Mouse (Mus musculus) lung, embryonic 15.5 days (tissue): Measurements from ENCODE around the gene Epas1. TPM values are rescaled to one million over a fixed set of nuclear protein-coding genes. Genes with fewer than 3 reads are reported as not detected.

ENCODE experiments used
- ATAC-seq: fragments of 200-750 bp; cut with Nextera tagmentation; 2 replicates; pipeline ENCODE4 v1.8.0; 2017; ENCODE audit warnings: moderate number of reproducible peaks, borderline replicate concordance; ENCODE audit not compliant: low FRiP score, low TSS enrichment; ENCODE audit errors: extremely low read depth
- H3K27ac ChIP-seq: fragments of 300-500 bp; sonication (generic); 2 replicates; pipeline ENCODE4 v1.5.1; 2015; ENCODE audit warnings: moderate library complexity, mild to moderate bottlenecking, inconsistent platforms
- H3K27me3 ChIP-seq: fragments of 300-500 bp; sonication (generic); 2 replicates; pipeline ENCODE4 v1.6.1; 2015; ENCODE audit warnings: inconsistent platforms
- H3K36me3 ChIP-seq: fragments of 300-500 bp; sonication (generic); 2 replicates; pipeline ENCODE4 v1.6.1; 2015; ENCODE audit warnings: inconsistent platforms
- H3K4me1 ChIP-seq: fragments of 300-500 bp; sonication (generic); 2 replicates; pipeline ENCODE4 v1.6.1; 2015; ENCODE audit warnings: inconsistent platforms
- H3K4me2 ChIP-seq: fragments of 300-500 bp; sonication (generic); 2 replicates; pipeline ENCODE4 v1.6.1; 2015; ENCODE audit warnings: inconsistent platforms, mild to moderate bottlenecking, moderate library complexity
- H3K4me3 ChIP-seq: fragments of 300-500 bp; sonication (generic); 2 replicates; pipeline ENCODE4 v1.5.1; 2015; ENCODE audit warnings: mild to moderate bottlenecking, inconsistent platforms
- H3K9ac ChIP-seq: fragments of 300-500 bp; sonication (generic); 2 replicates; pipeline ENCODE4 v1.6.1; 2015; ENCODE audit warnings: inconsistent platforms
- H3K9me3 ChIP-seq: fragments of 300-500 bp; sonication (generic); 2 replicates; pipeline ENCODE4 v1.6.1; 2016; ENCODE audit warnings: inconsistent platforms
- WGBS: fragments of 180-500 bp; shearing (Covaris S2); methylation state at CpG from one replicate; pipeline ENCODE4 v1.1.7; 2015; 5-methylcytosine and 5-hydroxymethylcytosine counted together
- polyA plus RNA-seq: library from polyadenylated mRNA; unstranded; fragments of >200 nt; fragmentation: Nextera tagmentation; extraction: Ambion mirVana; gene quantifications from 2 replicates; pipeline ENCODE4 v1.2.1, GENCODE M21; 2015

Epas1 gene
- polyA plus RNA-seq, 1 experiment from 2014 or later, result 10.1 TPM

DNA sequence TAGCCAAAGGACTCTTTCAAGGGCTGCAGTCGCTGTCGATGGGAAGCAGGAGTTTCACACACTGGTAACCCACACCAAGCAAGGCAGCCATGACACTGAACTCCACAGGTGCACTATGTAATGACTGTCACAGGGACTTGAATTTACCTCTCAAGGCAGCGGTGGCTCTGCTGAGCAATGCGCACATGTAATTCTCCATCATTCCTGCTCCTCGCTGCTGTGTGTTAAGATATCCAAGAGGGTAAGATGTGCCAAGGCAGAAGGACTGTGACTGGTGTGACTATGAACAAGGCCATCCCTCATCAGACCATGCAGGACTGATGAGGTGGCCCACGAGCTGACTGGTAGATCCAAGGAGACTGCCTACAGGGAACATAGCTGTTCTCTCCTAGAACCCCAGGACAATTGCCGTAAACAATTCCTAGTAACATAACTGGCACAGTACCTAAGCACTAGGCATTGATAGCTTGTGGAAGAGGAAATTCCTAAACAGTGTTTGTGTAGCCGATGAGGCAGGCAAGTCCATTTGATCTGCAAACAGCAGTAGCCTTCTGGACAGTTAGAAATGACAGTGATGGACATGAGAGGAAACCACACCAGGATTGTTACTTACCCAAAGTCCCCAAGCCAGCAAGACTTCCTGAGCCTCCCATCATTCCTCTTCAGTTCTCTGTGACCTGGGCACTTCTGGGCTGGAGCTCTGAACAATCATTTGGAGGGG lies 68.7 kb downstream of the Epas1 start:
- no peaks in the 10 kb centered on the region for H3K36me3 ChIP-seq
- H3K27me3 ChIP-seq, result no peaks in the 10 kb centered on the region
- no peak overlapping the region for H3K27ac ChIP-seq
- H3K4me3 ChIP-seq, result no peak overlapping the region
- ATAC-seq, result no peak
- H3K4me2 ChIP-seq, result no peak overlapping the region
- H3K4me1 ChIP-seq, result no peaks in the 10 kb centered on the region
- 76% methylated on average over 8 of the region's 8 CpGs for WGBS
- no peak overlapping the region for H3K9ac ChIP-seq
- H3K9me3 ChIP-seq, result no peaks in the 10 kb centered on the region

DNA sequence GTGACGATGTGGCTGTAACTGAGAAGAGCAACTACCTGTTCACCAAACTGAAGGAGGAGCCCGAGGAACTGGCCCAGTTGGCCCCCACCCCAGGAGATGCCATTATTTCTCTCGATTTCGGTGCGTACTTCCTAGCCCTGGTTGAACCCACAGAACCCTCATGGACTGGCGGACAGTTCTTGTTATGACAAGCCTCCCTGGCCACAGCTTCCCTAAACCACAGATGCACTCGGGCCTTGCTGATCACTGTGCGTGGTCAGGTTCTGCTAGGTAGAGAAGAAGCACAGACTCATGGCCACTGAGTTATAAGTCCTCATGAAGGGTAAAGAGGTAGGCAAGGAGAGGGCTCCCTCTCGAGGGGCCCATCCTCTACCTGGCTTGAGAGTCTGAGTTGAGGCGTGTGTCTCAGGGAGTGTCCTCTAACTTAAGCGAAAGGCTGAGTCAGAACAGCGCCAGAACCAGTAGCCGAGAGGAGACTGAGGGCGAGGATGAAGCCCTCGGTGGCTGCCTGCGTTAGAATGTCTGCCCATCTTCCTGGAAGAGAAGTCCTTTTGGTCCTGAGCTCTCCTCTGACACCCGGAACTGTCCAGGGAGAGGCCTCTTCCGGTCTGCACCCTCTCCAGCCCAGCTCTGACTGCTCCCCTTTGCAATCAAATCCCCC lies 71.1 kb downstream of the Epas1 start:
- Histone ChIP-seq H3K27me3 (no peaks in the 10 kb centered on the region), H3K9ac (no peak overlapping the region), H3K4me3 (no peak overlapping the region), H3K4me1 (no peaks in the 10 kb centered on the region), H3K9me3 (no peaks in the 10 kb centered on the region), H3K36me3 (no peaks in the 10 kb centered on the region), H3K4me2 (no peak overlapping the region), H3K27ac (no peak overlapping the region)
- ATAC-seq, result no peak
- WGBS, result 77% methylated on average over 18 of the region's 18 CpGs

DNA sequence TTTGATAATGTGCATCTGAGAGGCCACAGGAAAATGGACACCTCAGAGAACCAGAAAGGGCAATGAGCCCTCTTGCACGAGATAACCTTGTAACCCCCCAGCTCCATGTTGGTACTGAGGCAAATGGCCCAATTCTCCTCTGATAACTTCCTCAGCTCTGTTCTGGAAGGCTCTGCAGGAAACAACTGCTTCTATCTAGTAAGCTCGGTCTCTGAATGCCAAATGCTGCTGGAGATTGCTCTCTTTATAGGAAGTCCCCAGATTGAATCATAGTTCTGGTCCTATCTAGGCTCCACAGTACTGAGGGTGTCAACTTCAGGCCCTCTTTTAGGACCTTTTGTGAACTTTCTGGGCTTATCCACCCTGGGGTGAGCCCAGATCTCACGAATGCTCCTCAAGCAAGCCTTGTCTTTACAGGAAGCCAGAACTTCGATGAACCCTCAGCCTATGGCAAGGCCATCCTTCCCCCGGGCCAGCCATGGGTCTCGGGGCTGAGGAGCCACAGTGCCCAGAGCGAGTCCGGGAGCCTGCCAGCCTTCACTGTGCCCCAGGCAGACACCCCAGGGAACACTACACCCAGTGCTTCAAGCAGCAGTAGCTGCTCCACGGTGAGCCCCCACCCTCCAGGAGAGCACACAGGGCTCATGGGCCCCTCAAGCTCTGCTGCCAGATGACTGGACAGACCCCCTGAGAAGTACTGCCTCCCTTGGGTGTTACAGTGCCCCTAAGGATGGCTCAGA lies 71.8 kb downstream of the Epas1 start:
- Histone ChIP-seq H3K9me3 (no peaks in the 10 kb centered on the region), H3K4me3 (no peak overlapping the region), H3K27ac (no peak overlapping the region), H3K9ac (no peak overlapping the region), H3K4me1 (no peaks in the 10 kb centered on the region), H3K4me2 (no peak overlapping the region), H3K36me3 (no peaks in the 10 kb centered on the region), H3K27me3 (no peaks in the 10 kb centered on the region)
- WGBS, result 75% methylated on average over 9 of the region's 9 CpGs
- ATAC-seq, result no peak

DNA sequence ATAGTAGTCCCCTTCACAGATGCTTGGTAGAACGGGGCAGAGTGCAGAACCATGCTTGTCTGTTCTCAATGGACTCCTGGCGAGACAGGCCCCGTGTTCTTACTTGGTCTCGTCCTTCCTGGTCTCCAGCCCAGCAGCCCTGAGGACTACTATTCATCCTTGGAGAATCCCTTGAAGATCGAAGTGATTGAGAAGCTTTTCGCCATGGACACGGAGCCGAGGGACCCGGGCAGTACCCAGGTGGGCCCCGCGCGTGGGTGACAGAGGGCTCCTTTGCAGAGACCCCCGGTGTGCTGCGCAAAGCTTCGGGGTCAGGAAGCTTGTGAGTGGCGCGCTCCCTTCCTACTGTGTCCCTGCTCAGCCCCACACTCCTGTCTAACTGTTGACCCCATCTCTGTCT lies 72.9 kb downstream of the Epas1 start:
- ATAC-seq, result no peak
- no peaks in the 10 kb centered on the region for H3K36me3 ChIP-seq
- no peak overlapping the region for H3K27ac ChIP-seq
- H3K9me3 ChIP-seq, result no peaks in the 10 kb centered on the region
- no peak overlapping the region for H3K9ac ChIP-seq
- WGBS, result 86% methylated on average over 17 of the region's 17 CpGs
- H3K27me3 ChIP-seq, result no peaks in the 10 kb centered on the region
- H3K4me1 ChIP-seq, result no peaks in the 10 kb centered on the region
- no peak overlapping the region for H3K4me2 ChIP-seq
- no peak overlapping the region for H3K4me3 ChIP-seq

DNA sequence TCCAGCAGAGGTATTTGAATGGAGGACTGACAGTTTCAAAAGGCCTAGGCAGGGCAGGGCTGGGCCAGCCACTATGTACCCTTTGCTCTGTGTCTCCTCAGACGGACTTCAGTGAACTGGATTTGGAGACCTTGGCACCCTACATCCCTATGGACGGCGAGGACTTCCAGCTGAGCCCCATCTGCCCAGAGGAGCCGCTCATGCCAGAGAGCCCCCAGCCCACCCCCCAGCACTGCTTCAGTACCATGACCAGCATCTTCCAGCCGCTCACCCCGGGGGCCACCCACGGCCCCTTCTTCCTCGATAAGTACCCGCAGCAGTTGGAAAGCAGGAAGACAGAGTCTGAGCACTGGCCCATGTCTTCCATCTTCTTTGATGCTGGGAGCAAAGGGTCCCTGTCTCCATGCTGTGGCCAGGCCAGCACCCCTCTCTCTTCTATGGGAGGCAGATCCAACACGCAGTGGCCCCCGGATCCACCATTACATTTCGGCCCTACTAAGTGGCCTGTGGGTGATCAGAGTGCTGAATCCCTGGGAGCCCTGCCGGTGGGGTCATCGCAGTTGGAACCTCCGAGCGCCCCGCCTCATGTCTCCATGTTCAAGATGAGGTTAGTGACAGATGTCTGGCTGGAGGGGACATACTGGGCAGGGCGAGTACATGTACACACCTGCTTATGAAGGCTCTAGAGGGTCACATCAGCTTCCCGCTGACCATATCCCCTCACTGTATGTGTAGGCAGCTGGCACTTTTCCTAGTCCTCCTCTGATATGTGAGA lies 74.1 kb downstream of the Epas1 start:
- Histone ChIP-seq H3K9me3 (no peaks in the 10 kb centered on the region), H3K27me3 (no peaks in the 10 kb centered on the region), H3K36me3 (no peaks in the 10 kb centered on the region), H3K9ac (no peak overlapping the region), H3K27ac (no peak overlapping the region), H3K4me1 (no peaks in the 10 kb centered on the region), H3K4me3 (no peak overlapping the region), H3K4me2 (no peak overlapping the region)
- no peak for ATAC-seq
- WGBS, result 90% methylated on average over 19 of the region's 19 CpGs

DNA sequence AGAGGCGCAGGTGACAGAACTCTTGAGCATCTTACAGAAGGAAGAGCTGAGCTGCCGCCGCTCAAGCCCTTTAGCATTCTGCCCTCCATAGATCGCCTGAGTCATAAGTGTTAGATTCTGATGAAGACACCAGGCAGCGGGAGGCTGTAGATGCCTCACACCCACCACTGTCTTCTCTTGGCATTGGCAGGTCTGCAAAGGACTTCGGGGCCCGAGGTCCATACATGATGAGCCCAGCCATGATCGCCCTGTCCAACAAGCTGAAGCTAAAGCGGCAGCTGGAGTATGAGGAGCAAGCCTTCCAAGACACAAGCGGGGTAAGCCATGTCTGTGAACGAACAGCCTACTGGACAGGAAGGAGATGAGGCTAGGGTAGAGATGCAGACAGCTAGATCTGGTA lies 75.0 kb downstream of the Epas1 start:
- Histone ChIP-seq H3K36me3 (no peaks in the 10 kb centered on the region), H3K27ac (no peak overlapping the region), H3K4me1 (no peaks in the 10 kb centered on the region), H3K9ac (no peak overlapping the region), H3K4me2 (no peak overlapping the region), H3K27me3 (no peaks in the 10 kb centered on the region), H3K4me3 (no peak overlapping the region), H3K9me3 (no peaks in the 10 kb centered on the region)
- ATAC-seq, result no peak
- WGBS, result 93% methylated on average over 11 of the region's 11 CpGs

DNA sequence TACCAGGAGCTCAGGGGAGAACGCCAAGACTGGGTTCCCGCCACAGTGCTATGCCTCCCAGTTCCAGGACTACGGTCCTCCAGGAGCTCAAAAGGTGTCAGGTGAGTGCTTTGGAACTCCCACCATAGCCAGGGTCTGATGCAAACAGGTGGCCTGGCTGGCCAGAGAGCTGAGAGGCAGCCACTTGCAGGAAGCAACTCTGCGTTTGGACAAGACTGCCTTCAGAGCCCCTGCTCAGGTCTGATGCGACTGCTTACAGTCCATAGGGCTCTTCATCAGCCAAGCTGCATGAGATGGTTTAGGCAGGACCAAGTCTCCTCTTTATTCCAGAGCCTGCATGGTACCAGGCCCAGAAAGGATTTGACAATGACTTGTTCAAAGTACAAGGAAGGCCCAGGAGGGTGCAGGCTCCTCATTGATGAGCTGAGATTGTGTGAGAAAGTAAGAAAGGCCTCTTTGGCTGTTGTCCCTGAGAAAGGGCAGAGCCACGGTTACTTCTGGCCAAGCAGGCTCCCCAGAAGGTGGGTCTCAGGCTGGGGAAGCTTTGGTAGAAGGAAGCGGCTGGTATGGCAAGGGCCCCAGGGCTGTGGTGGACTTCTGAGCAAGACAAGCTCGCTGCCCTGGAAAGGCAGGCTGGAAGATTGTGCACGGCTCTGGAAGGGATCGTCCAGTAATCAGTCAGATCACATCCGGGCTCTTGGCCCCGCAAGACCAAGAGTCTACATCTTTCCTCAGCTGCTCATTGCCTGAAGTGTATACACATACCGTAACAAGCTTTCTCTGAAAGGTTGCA lies 76.1 kb downstream of the Epas1 start:
- Histone ChIP-seq H3K4me1 (no peaks in the 10 kb centered on the region), H3K36me3 (no peaks in the 10 kb centered on the region), H3K4me2 (no peak overlapping the region), H3K4me3 (no peak overlapping the region), H3K27me3 (no peaks in the 10 kb centered on the region), H3K9ac (no peak overlapping the region), H3K9me3 (no peaks in the 10 kb centered on the region), H3K27ac (no peak overlapping the region)
- 77% methylated on average over 13 of the region's 13 CpGs for WGBS
- ATAC-seq, result no peak

DNA sequence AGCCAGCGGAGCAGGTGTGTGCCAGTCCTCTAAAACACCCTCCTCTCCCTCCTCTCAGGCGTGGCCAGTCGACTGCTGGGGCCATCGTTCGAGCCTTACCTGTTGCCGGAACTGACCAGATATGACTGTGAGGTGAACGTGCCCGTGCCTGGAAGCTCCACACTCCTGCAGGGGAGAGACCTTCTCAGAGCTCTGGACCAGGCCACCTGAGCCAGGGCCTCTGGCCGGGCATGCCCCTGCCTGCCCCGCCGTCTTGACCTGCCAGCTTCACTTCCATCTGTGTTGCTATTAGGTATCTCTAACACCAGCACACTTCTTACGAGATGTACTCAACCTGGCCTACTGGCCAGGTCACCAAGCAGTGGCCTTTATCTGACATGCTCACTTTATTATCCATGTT lies 77.4 kb downstream of the Epas1 start:
- H3K4me1 ChIP-seq, result no peaks in the 10 kb centered on the region
- no peak overlapping the region for H3K4me3 ChIP-seq
- H3K4me2 ChIP-seq, result no peak overlapping the region
- no peak overlapping the region for H3K9ac ChIP-seq
- no peak for ATAC-seq
- no peak overlapping the region for H3K27ac ChIP-seq
- no peaks in the 10 kb centered on the region for H3K27me3 ChIP-seq
- 84% methylated on average over 12 of the region's 12 CpGs for WGBS
- H3K36me3 ChIP-seq, result no peaks in the 10 kb centered on the region
- no peaks in the 10 kb centered on the region for H3K9me3 ChIP-seq

DNA sequence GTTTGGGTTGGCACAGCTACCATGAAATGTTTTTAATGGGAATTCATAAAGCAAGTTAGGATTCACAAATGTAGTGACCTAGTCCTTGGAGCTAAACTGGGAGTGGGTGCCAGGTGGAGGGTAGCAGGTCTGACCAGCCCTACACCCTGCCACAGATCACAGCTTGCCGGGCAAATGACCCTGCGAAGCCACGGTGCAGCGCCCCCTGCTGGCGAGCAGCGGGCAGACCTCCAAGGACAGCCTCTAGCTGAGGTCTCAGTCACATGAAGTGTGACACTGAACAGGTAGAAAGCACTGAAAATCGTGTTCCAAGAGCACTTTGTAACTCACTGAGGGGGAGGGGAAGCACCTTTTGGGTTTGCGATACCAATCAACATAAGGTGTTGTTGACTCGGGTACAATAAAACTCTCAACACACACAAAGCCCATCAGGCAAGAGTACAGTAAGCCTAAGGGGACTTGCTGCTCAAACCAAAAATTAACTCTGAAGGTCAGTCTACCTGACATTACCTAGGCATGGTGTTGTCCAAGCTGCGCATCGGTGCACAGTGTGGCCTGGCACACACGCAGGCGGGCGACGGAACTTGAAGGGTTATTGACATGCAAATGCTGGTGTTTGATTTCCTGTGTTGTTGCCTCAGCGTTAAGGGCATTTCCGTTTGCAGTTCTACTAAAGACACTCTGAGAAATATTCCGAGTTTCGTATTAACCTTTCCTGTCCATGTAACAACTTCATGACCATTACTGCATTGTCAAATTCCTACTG lies 79.2 kb downstream of the Epas1 start:
- H3K9me3 ChIP-seq, result no peaks in the 10 kb centered on the region
- 69% methylated on average over 19 of the region's 19 CpGs for WGBS
- H3K4me3 ChIP-seq, result no peak overlapping the region
- H3K4me2 ChIP-seq, result no peak overlapping the region
- no peaks in the 10 kb centered on the region for H3K36me3 ChIP-seq
- ATAC-seq, result no peak
- H3K27ac ChIP-seq, result no peak overlapping the region
- H3K9ac ChIP-seq, result no peak overlapping the region
- H3K27me3 ChIP-seq, result no peaks in the 10 kb centered on the region
- H3K4me1 ChIP-seq, result no peaks in the 10 kb centered on the region

DNA sequence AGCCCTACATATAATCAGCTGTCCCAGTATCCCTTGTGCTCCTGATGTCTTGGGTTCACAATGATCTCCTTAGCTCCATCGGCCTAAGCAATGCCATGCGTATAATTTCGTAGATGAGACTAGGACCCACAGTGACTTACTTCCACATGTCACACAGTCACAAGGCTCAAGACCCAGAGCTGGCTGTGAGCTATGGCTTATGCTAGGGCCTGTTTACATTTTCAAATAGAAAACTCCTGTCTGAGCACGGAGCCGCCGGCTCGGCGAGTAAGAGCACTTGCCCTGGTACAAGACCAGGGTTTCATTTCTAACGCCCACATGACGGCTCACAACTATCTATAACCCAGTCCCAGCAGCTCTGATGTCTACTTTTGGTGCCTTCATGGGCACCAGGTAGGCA lies 80.4 kb downstream of the Epas1 start:
- H3K4me2 ChIP-seq, result no peak overlapping the region
- no peaks in the 10 kb centered on the region for H3K4me1 ChIP-seq
- H3K4me3 ChIP-seq, result no peak overlapping the region
- no peaks in the 10 kb centered on the region for H3K27me3 ChIP-seq
- 89% methylated on average over 10 of the region's 10 CpGs for WGBS
- no peaks in the 10 kb centered on the region for H3K36me3 ChIP-seq
- H3K9ac ChIP-seq, result no peak overlapping the region
- ATAC-seq, result no peak
- no peaks in the 10 kb centered on the region for H3K9me3 ChIP-seq
- H3K27ac ChIP-seq, result no peak overlapping the region

DNA sequence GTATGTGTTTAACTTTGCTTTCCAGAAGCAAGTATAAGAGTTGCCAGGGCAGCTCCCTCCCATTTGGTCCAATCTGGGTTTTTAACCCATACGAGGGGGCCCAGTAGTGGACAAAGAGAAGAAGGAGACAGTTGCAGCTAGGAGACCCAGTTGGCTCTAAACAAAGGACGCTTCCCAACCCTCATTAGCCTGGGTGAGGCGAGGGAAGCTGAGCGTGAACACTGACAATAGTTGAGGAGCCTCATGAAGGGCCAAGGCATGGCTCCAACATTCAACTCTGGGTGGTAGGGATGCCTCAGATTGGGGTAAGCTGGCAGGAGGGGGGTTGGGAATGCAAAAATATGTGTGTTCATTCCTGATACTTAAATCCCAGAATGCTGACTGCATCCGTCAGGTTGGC lies 85.8 kb downstream of the Epas1 start:
- Histone ChIP-seq H3K4me3 (no peak overlapping the region), H3K27ac (no peak overlapping the region), H3K4me2 (no peak overlapping the region), H3K27me3 (no peaks in the 10 kb centered on the region), H3K36me3 (no peaks in the 10 kb centered on the region), H3K9me3 (no peaks in the 10 kb centered on the region), H3K9ac (no peak overlapping the region), H3K4me1 (no peaks in the 10 kb centered on the region)
- ATAC-seq, result no peak
- 88% methylated on average over 5 of the region's 5 CpGs for WGBS
